Mouse (Mus musculus) bone marrow macrophage, adult 2 months (primary cell): ENCODE data around the gene Snrpb. TPM values are rescaled to one million over a fixed set of nuclear protein-coding genes. Genes with fewer than 3 reads are reported as not detected.
A peak's percentile ranks its signal among the peaks of the same experiment; 100 is the strongest.

Experiments used
- H3K27ac ChIP-seq: 2 replicates; pipeline ENCODE4 v1.5.1; 2012; ENCODE audit warnings: low read depth, low read length; ENCODE audit not compliant: insufficient read depth
- H3K4me1 ChIP-seq: 2 replicates; pipeline ENCODE4 v1.6.1; 2012; ENCODE audit warnings: low read length; ENCODE audit not compliant: control insufficient read depth, insufficient read depth
- H3K4me3 ChIP-seq: 2 replicates; pipeline ENCODE4 v1.5.1; 2012; ENCODE audit warnings: mild to moderate bottlenecking, low read length, moderate library complexity; ENCODE audit not compliant: insufficient read depth
- CTCF ChIP-seq: IDR thresholded peaks from 2 replicates; pipeline ENCODE4 v1.5.1; 2012; ENCODE audit warnings: low read depth, mild to moderate bottlenecking, low read length, moderate library complexity
- POLR2A ChIP-seq: IDR thresholded peaks from 2 replicates; pipeline ENCODE4 v1.6.1; 2012; ENCODE audit warnings: mild to moderate bottlenecking, low read depth, low read length, borderline replicate concordance
- polyA plus RNA-seq: library from polyadenylated mRNA; stranded (reverse); fragments of >200 nt; gene quantifications from 2 replicates; pipeline ENCODE4 v1.2.4, GENCODE M21; 2012; ENCODE audit not compliant: missing spikeins, insufficient read depth, insufficient read length

Snrpb gene
- polyA plus RNA-seq, 1 experiment: 154 TPM

GRCm38 (mm10) chr2:130176820-130177219, 2.4 kb downstream of the Snrpb start:
- Histone ChIP-seq H3K4me1 (peaks cover 8% of the 10 kb centered on the region), H3K27ac (no peak overlapping the region), H3K4me3 (peak overlapping the region; percentile 96)
- TF ChIP-seq CTCF: no peak
- TF ChIP-seq POLR2A: no peak

DNA sequence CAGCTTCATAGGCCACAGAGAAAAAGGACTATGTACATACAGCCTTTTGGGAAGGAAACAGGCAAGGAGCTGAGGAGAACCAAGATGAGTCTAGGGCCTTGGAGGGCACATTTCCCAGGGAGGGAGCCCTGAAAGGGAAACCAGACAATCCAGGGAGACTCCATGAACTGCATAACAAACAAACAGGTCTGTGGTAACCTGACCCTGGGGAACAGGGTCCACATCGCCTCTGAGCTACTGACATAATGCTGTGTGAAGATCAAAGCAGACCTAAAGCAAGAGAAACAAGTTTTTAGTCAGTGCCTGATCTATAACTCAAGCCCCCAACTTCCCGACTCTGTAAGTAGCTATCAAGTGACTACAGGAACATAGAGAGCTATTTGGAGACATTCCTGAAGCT, 7.5 kb downstream of the Snrpb start:
- TF ChIP-seq POLR2A (no peak), CTCF (no peak)
- Histone ChIP-seq H3K4me1 (peaks cover 3% of the 10 kb centered on the region), H3K27ac (no peak overlapping the region), H3K4me3 (no peak overlapping the region)

- Histone ChIP-seq H3K4me1 (no peaks in the 10 kb centered on the region), H3K27ac (no peak overlapping the region), H3K4me3 (no peak overlapping the region)
- TF ChIP-seq CTCF (peak; percentile 66), POLR2A (no peak)
Measured at GRCm38 (mm10) chr2:130167861-130168260, 11.3 kb downstream of the Snrpb start.

GRCm38 (mm10) chr2:130166311-130167214, 12.6 kb downstream of the Snrpb start:
- Histone ChIP-seq H3K4me1 (no peaks in the 10 kb centered on the region), H3K27ac (no peak overlapping the region), H3K4me3 (no peak overlapping the region)
- TF ChIP-seq CTCF: 0 out of 2 replicates have a peak, but pooled peaks have one; percentile 10
- TF ChIP-seq POLR2A: no peak

- no peaks in the 10 kb centered on the region for H3K4me1 ChIP-seq
- no peak overlapping the region for H3K4me3 ChIP-seq
- no peak for TF ChIP-seq POLR2A
- no peak for TF ChIP-seq CTCF
- H3K27ac ChIP-seq: no peak overlapping the region
Measured at GRCm38 (mm10) chr2:130162701-130163100, 16.5 kb downstream of the Snrpb start.

GRCm38 (mm10) chr2:130158088-130158437, 21.1 kb downstream of the Snrpb start:
- TF ChIP-seq CTCF (no peak), POLR2A (no peak)
- Histone ChIP-seq H3K27ac (no peak overlapping the region), H3K4me3 (no peak overlapping the region), H3K4me1 (no peaks in the 10 kb centered on the region)

GRCm38 (mm10) chr2:130157231-130158087, 21.7 kb downstream of the Snrpb start:
- TF ChIP-seq POLR2A (no peak), CTCF (no peak)
- Histone ChIP-seq H3K4me3 (no peak overlapping the region), H3K4me1 (no peaks in the 10 kb centered on the region), H3K27ac (no peak overlapping the region)

DNA sequence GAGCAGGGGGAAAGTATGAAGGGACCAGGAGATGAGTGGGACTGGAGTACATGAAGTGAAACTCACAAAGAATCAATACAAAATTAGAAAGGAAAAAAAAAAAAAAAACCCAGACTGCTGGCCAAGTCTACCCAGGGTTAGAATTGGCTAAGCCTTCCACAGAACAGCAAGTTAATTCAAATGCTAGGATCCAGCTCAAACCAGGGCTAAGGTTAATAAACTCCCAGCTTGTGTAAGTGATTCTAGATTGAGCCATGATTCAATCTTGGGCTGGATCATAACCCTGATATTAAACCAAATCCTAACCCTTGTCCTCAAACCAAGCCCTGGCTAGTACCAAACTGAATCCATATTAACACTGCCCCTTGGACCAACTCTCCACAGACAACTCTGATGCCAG, 23.4 kb downstream of the Snrpb start:
- Histone ChIP-seq H3K4me1 (no peaks in the 10 kb centered on the region), H3K27ac (no peak overlapping the region), H3K4me3 (no peak overlapping the region)
- TF ChIP-seq CTCF: no peak
- no peak for TF ChIP-seq POLR2A

GRCm38 (mm10) chr2:130155171-130155570, 24.0 kb downstream of the Snrpb start:
- H3K4me3 ChIP-seq: no peak overlapping the region
- H3K4me1 ChIP-seq: no peaks in the 10 kb centered on the region
- no peak overlapping the region for H3K27ac ChIP-seq
- TF ChIP-seq POLR2A (no peak), CTCF (no peak)

DNA sequence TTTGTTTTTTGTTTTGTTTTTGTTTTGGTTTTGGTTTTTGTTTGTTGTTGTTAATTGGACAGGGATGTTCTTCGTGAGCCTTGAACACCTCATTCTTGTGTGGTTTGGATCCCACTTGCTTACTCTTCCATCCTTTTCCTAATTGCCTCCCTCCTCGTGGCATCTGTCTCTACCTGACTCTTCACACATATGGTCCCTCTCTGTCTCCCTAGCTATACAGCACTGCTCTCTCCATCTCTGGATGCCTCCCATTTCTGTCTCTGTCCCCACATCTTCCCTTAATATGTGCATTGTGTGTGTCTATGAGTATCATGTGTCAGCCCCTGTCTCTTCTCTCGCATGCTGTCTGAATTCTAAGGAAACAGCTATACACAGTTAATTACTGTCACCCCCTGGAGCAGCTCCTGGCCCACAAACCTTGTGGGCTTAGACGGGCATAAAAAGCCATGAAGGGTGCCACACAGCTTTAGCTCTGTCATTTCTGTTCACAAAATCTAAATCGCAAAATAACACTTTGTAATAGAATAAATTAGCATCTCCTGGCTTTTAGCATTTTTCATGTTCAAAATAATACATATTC, 33.0 kb downstream of the Snrpb start:
- TF ChIP-seq POLR2A (no peak), CTCF (no peak)
- Histone ChIP-seq H3K4me1 (no peaks in the 10 kb centered on the region), H3K27ac (no peak overlapping the region), H3K4me3 (no peak overlapping the region)
